Comparison of ENCODE assay signal across 8 mouse cellular contexts in genomic region chr9:63745821-63746632, GRCm38 (mm10). TPM values are rescaled to one million over a fixed set of nuclear protein-coding genes. Genes with fewer than 3 reads are reported as not detected.
DNase-seq lines count a peak whose midpoint lies in the region; ATAC-seq and TF ChIP-seq lines count a peak whose summit lies in the region.

No protein-coding gene starts in this region.

- ATAC-seq in hindbrain, embryonic 11.5 days (ENCODE audit: low FRiP score), result no peak
- peak; percentile 11; the same call in 1 of the 2 replicates for ATAC-seq in hindbrain, postnatal 0 days
- peak; percentile 80 for ATAC-seq in liver, embryonic 14.5 days (ENCODE audit: insufficient read depth)

- WGBS in hindbrain, embryonic 10.5 days, result 55% methylated on average over 19 of the region's 19 CpGs
- 57% methylated on average over 19 of the region's 19 CpGs for WGBS in hindbrain, embryonic 11.5 days
- WGBS in hindbrain, postnatal 0 days, result 44% methylated on average over 19 of the region's 19 CpGs
- WGBS in liver, embryonic 14.5 days (ENCODE audit: insufficient replicate concordance), result 54% methylated on average over 19 of the region's 19 CpGs

- no peak for TF ChIP-seq CTCF in hindbrain, postnatal 0 days (IDR thresholded peaks at IDR 0.05; ENCODE audit: low read depth)
- no peak for TF ChIP-seq CTCF in liver, embryonic 14.5 days (IDR thresholded peaks at IDR 0.05; ENCODE audit: low read depth)

- H3K4me3 ChIP-seq in hindbrain, embryonic 10.5 days, result 0 out of 2 replicates have a peak overlapping the region, but pooled peaks have one; percentile 13
- no peak overlapping the region for H3K4me3 ChIP-seq in hindbrain, embryonic 11.5 days (ENCODE audit: low read depth, low read length)
- H3K4me3 ChIP-seq in hindbrain, postnatal 0 days (ENCODE audit: low read length), result no peak overlapping the region
- no peak overlapping the region for H3K4me3 ChIP-seq in liver, embryonic 14.5 days (ENCODE audit: insufficient read depth in 1 of 2, low read depth in 2 of 2, low read length in 2 of 2)

- TF ChIP-seq EP300 in liver, embryonic 14.5 days (IDR thresholded peaks at IDR 0.05; ENCODE audit: low read depth), result peak; percentile 56

- no peak overlapping the region for H3K9ac ChIP-seq in hindbrain, embryonic 11.5 days (ENCODE audit: low read depth, low read length)
- H3K9ac ChIP-seq in hindbrain, postnatal 0 days (replicated peaks; ENCODE audit: low read length), result no peak overlapping the region
- no peak overlapping the region for H3K9ac ChIP-seq in liver, embryonic 14.5 days (replicated peaks)

- H3K27ac ChIP-seq in hindbrain, embryonic 10.5 days, result peak overlapping the region; percentile 66
- no peak overlapping the region for H3K27ac ChIP-seq in hindbrain, embryonic 11.5 days (ENCODE audit: low read depth, low read length)
- H3K27ac ChIP-seq in hindbrain, postnatal 0 days, result no peak overlapping the region
- no peak overlapping the region for H3K27ac ChIP-seq in liver, embryonic 14.5 days

- H3K4me2 ChIP-seq in hindbrain, embryonic 11.5 days (replicated peaks; ENCODE audit: low read depth, low read length), result no peak overlapping the region
- H3K4me2 ChIP-seq in hindbrain, postnatal 0 days (ENCODE audit: low read depth, low read length), result no peak overlapping the region
- H3K4me2 ChIP-seq in liver, embryonic 14.5 days (ENCODE audit: low read depth), result peak overlapping the region; percentile 28; the same call in 1 of the 2 replicates

- no peaks in the 10 kb centered on the region for H3K27me3 ChIP-seq in hindbrain, embryonic 10.5 days (ENCODE audit: insufficient read depth, poor library complexity, severe bottlenecking)
- no peaks in the 10 kb centered on the region for H3K27me3 ChIP-seq in hindbrain, embryonic 11.5 days (ENCODE audit: control insufficient read depth, insufficient read depth, low read length)
- no peaks in the 10 kb centered on the region for H3K27me3 ChIP-seq in hindbrain, postnatal 0 days (ENCODE audit: insufficient read depth, low read length)
- no peaks in the 10 kb centered on the region for H3K27me3 ChIP-seq in liver, embryonic 14.5 days (ENCODE audit: control insufficient read depth, insufficient read depth, low read length)

- no peak for DNase-seq in hindbrain, embryonic 10.5 days (ENCODE audit: low spot score)
- DNase-seq in hindbrain, embryonic 11.5 days (ENCODE audit: low spot score), result no peak
- DNase-seq in adrenal gland, postnatal 10 days, result peak; percentile 49
- DNase-seq in hindbrain, postnatal 0 days (ENCODE audit: low spot score), result peak; percentile 27
- peak in 1 of 3 experiments; percentile 45 for DNase-seq in liver, embryonic 14.5 days (ENCODE audit: low read depth in 3 of 3, low spot score in 3 of 3)
- no peak for DNase-seq in thymus, postnatal 0 days (ENCODE audit: low spot score)
- DNase-seq in cerebellum, postnatal 14 days, result no peak
- DNase-seq in left cerebral cortex, adult 18-20 months (ENCODE audit: low spot score in 2 of 2), result no peak

- H3K4me1 ChIP-seq in hindbrain, embryonic 10.5 days (replicated peaks), result peaks cover 95% of the 10 kb centered on the region
- H3K4me1 ChIP-seq in hindbrain, embryonic 11.5 days (replicated peaks; ENCODE audit: control insufficient read depth, insufficient read depth, low read length), result peaks cover 10% of the 10 kb centered on the region
- peaks cover 22% of the 10 kb centered on the region; the same call in 1 of the 2 replicates for H3K4me1 ChIP-seq in hindbrain, postnatal 0 days (ENCODE audit: insufficient read depth, low read length)
- peaks cover 64 to 88% of the 10 kb centered on the region in 2 experiments for H3K4me1 ChIP-seq in liver, embryonic 14.5 days (replicated peaks; ENCODE audit: control insufficient read depth in 2 of 2, insufficient read depth in 2 of 2, low read length in 1 of 2)

- peaks cover 15% of the 10 kb centered on the region for H3K36me3 ChIP-seq in hindbrain, embryonic 10.5 days
- H3K36me3 ChIP-seq in hindbrain, embryonic 11.5 days (ENCODE audit: control insufficient read depth, insufficient read depth, low read length), result no peaks in the 10 kb centered on the region
- H3K36me3 ChIP-seq in hindbrain, postnatal 0 days (ENCODE audit: insufficient read depth, low read length), result no peaks in the 10 kb centered on the region
- H3K36me3 ChIP-seq in liver, embryonic 14.5 days (replicated peaks; ENCODE audit: control insufficient read depth, insufficient read depth, low read depth), result no peaks in the 10 kb centered on the region

- no peaks in the 10 kb centered on the region for H3K9me3 ChIP-seq in hindbrain, embryonic 10.5 days
- no peaks in the 10 kb centered on the region for H3K9me3 ChIP-seq in hindbrain, embryonic 11.5 days (ENCODE audit: control insufficient read depth, low read length)
- H3K9me3 ChIP-seq in hindbrain, postnatal 0 days (ENCODE audit: low read length), result no peaks in the 10 kb centered on the region
- no peaks in the 10 kb centered on the region for H3K9me3 ChIP-seq in liver, embryonic 14.5 days (ENCODE audit: control insufficient read depth, low read length)

RNA-seq across cellular contexts. Expression of gene Smad3, which starts 11.8 kb away (rescaled TPM):
- 24.2 TPM in 2 replicates for polyA plus RNA-seq in hindbrain, embryonic 10.5 days (2016; fragmentation: Nextera tagmentation; extraction: Ambion mirVana)
- 13.9 and 16.0 TPM in 2 replicates for polyA plus RNA-seq in hindbrain, embryonic 11.5 days (2014; fragmentation: Nextera tagmentation; extraction: Ambion mirVana)
- total RNA-seq in adrenal gland, postnatal 10 days (2021), result 10 to 100 TPM; 24.4 to 31.8 TPM
- 26.5 and 34.0 TPM in 2 replicates for total RNA-seq in hindbrain, postnatal 0 days (2014; rRNA removed)
- 7.2 and 7.5 TPM in 2 replicates for polyA plus RNA-seq in hindbrain, postnatal 0 days (2015; fragmentation: Nextera tagmentation; extraction: Ambion mirVana)
- polyA plus RNA-seq in liver, embryonic 14.5 days (2012; rRNA removed), result 2.8 and 3.2 TPM in 2 replicates
- 1.7 and 2.2 TPM in 2 replicates for polyA plus RNA-seq in liver, embryonic 14.5 days (2014; fragmentation: Nextera tagmentation; extraction: Ambion mirVana)
- polyA plus RNA-seq in thymus, postnatal 0 days (2015; fragmentation: Nextera tagmentation; extraction: Ambion mirVana), result 18.5 and 21.1 TPM in 2 replicates
- total RNA-seq in left cerebral cortex, adult 18-20 months (2021), result 10 to 100 TPM; 58.2 to 70.2 TPM

Comparison
In these comparisons a context has a peak if more than half of its experiments do, and no peak if none do; other contexts are left out.
1. DNase-seq: peak in adrenal gland, postnatal 10 days (single experiment) and hindbrain, postnatal 0 days (single experiment); none in hindbrain, embryonic 10.5 days (single experiment), hindbrain, embryonic 11.5 days (single experiment), thymus, postnatal 0 days (single experiment), cerebellum, postnatal 14 days (0 of 2) and left cerebral cortex, adult 18-20 months (0 of 2).